10 mouse cellular contexts compared by ENCODE assay signal in the genomic region with DNA sequence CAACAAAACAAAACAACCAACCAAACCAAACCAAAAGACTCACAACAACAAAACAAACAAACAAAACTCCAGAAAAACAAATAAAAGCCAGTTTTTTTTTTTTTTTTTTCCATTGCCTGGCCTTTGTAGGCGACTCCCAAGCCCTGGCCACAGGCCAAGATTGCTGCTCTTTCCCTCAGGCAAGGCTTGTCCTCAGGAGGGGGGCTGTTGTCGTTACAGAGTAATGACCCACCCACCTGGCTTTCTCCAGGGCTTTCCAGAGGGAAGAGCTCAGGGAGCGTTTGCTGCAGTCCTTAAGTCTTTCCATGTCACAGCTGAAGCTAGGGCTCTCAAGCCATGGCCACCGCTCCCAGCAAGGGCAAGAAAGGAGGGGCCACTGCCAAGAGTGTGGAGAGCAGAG. TPM values are rescaled to one million over a fixed set of nuclear protein-coding genes. Genes with fewer than 3 reads are reported as not detected.
DNase-seq lines count a peak whose midpoint lies in the region; ATAC-seq and TF ChIP-seq lines count a peak whose summit lies in the region.
"Had no signal": no experiment of that assay in that cellular context is flagged by ENCODE, and none has a peak within 500 bp of the region (broad histone marks: within the 10 kb centered on the region; RNA-seq: fewer than 3 reads in every experiment).

A gene (plus strand): TSS at position 296 of the 400 bp plus-strand sequence.

- WGBS in heart, embryonic 15.5 days, result 15% methylated on average over 4 of the region's 4 CpGs
- WGBS in limb, embryonic 10.5 days, result 8% methylated on average over 4 of the region's 4 CpGs

- H3K27me3 ChIP-seq in heart, embryonic 15.5 days, result peaks cover 65% of the 10 kb centered on the region
- H3K27me3 ChIP-seq in E14TG2a.4 (ENCODE audit: insufficient read depth, low read length), result peaks cover 78% of the 10 kb centered on the region
- H3K27me3 ChIP-seq in limb, embryonic 10.5 days (ENCODE audit: low read depth, poor library complexity, severe bottlenecking), result peaks cover 72% of the 10 kb centered on the region

- intact Hi-C loops in heart, postnatal 36 days (cut with DNase I), result no loop called here

- peak within 1 kb of the TSS; percentile 56 for H3K4me3 ChIP-seq in heart, embryonic 15.5 days
- H3K4me3 ChIP-seq in E14TG2a.4 (replicated peaks; ENCODE audit: low read length), result peak within 1 kb of the TSS; percentile 43; the same call in 1 of the 2 replicates
- peak within 1 kb of the TSS in 1 of 2 experiments; percentile 16; a peak in 1 of 4 replicates for H3K4me3 ChIP-seq in ES-E14 (ENCODE audit: insufficient read depth in 1 of 2, low read depth in 1 of 2, low read length in 2 of 2, poor library complexity in 1 of 2, severe bottlenecking in 1 of 2)
- H3K4me3 ChIP-seq in limb, embryonic 10.5 days, result peak within 1 kb of the TSS; percentile 57
- H3K4me3 ChIP-seq: erythroblast, embryonic 14.5 days had no signal

- in situ Hi-C loops in ES-E14 (cut with MboI; ENCODE audit: low sequenced_read_pairs in 2 of 2, unreplicated experiment in 2 of 2), result no loop called here

- no peak for DNase-seq in heart, postnatal 36 days
- no peak for DNase-seq in ES-E14 (ENCODE audit: low read depth, low spot score)
- DNase-seq in limb, embryonic 10.5 days (ENCODE audit: low spot score), result no peak
- DNase-seq in right cerebral cortex, postnatal 14 days, result no peak
- DNase-seq in spleen, postnatal 4 days (ENCODE audit: low spot score in 2 of 2), result no peak

- H3K4me1 ChIP-seq in heart, embryonic 15.5 days (replicated peaks), result peaks cover 27% of the 10 kb centered on the region
- H3K4me1 ChIP-seq in E14TG2a.4 (replicated peaks; ENCODE audit: low read depth, low read length) (peaks cover 46% of the 10 kb centered on the region), ES-E14 (ENCODE audit: control insufficient read depth in 2 of 2, insufficient read depth in 2 of 2, low read length in 2 of 2, poor library complexity in 1 of 2) (peaks cover 0 to 7% of the 10 kb centered on the region in 2 experiments; a peak in 1 of 4 replicates)
- H3K4me1 ChIP-seq in limb, embryonic 10.5 days, result peaks cover 48% of the 10 kb centered on the region

- H3K9me3 ChIP-seq in heart, embryonic 15.5 days (replicated peaks), result no peaks in the 10 kb centered on the region
- H3K9me3 ChIP-seq in E14TG2a.4 (ENCODE audit: low read length) (no peaks in the 10 kb centered on the region), ES-E14 (ENCODE audit: control insufficient read depth, insufficient read depth, low read depth, low read length) (no peaks in the 10 kb centered on the region)
- H3K9me3 ChIP-seq in limb, embryonic 10.5 days (replicated peaks), result no peaks in the 10 kb centered on the region

- no peak for TF ChIP-seq CTCF in E14TG2a.4 (conservative IDR thresholded peaks at IDR 0.05; ENCODE audit: low read length)

- H3K4me2 ChIP-seq in heart, embryonic 15.5 days, result 0 out of 2 replicates have a peak within 1 kb of the TSS, but pooled peaks have one; percentile 11

- no peak within 1 kb of the TSS for H3K9ac ChIP-seq in heart, embryonic 15.5 days
- no peak within 1 kb of the TSS for H3K9ac ChIP-seq in ES-E14 (ENCODE audit: insufficient read depth, low read depth, low read length, poor library complexity, severe bottlenecking)

- no peak within 1 kb of the TSS for H3K27ac ChIP-seq in heart, embryonic 15.5 days
- H3K27ac ChIP-seq in ES-E14 (ENCODE audit: insufficient read depth, low read depth, low read length, poor library complexity, severe bottlenecking), result no peak within 1 kb of the TSS
- peak within 1 kb of the TSS; percentile 8; the same call in 1 of the 2 replicates for H3K27ac ChIP-seq in limb, embryonic 10.5 days
- H3K27ac ChIP-seq: kidney, postnatal 0 days had no signal

- no peak for ATAC-seq in heart, embryonic 15.5 days (replicated peaks; ENCODE audit: insufficient number of reproducible peaks, insufficient read depth, low FRiP score, low read depth)

- H3K36me3 ChIP-seq in heart, embryonic 15.5 days, result no peaks in the 10 kb centered on the region
- H3K36me3 ChIP-seq in E14TG2a.4 (ENCODE audit: insufficient read depth, low read length), result no peaks in the 10 kb centered on the region
- no peaks in the 10 kb centered on the region for H3K36me3 ChIP-seq in ES-E14 (ENCODE audit: control insufficient read depth, insufficient read depth, low read length, poor library complexity, severe bottlenecking)
- no peaks in the 10 kb centered on the region for H3K36me3 ChIP-seq in limb, embryonic 10.5 days

TF ChIP-seq in ES-E14, 5 proteins besides CTCF, POLR2A, EP300 and RAD21:
- peak; percentile 38; the same call in 1 of the 2 replicates for TF ChIP-seq ZNF384 (IDR thresholded peaks at IDR 0.05; ENCODE audit: low read depth, low read length)
- no peak for TF ChIP-seq HCFC1 (IDR thresholded peaks at IDR 0.05; ENCODE audit: borderline replicate concordance, insufficient read depth, low read length)

RNA-seq across cellular contexts. Expression of the gene that starts here (rescaled TPM):
- 0.08 and 0.86 TPM in 2 replicates for polyA plus RNA-seq in heart, embryonic 15.5 days (2015; fragmentation: Nextera tagmentation; extraction: Ambion mirVana)
- under 1 TPM in 1 of 2 experiments, not detected in 1; 0.27 TPM for total RNA-seq in heart, postnatal 36 days (2021)
- total RNA-seq in ES-E14 (2012; rRNA removed), result 0.16 and 0.45 TPM in 2 replicates
- 2.5 and 3.4 TPM in 2 replicates for polyA plus RNA-seq in limb, embryonic 10.5 days (2016; fragmentation: Nextera tagmentation; extraction: Ambion mirVana)
- total RNA-seq: adrenal gland, adult 18-20 months had no signal
- polyA plus RNA-seq: erythroblast, embryonic 14.5 days; kidney, postnatal 0 days had no signal
